Mouse (Mus musculus) liver, embryonic 14.5 days (tissue): Measurements from ENCODE around the gene Syne3. TPM values are rescaled to one million over a fixed set of nuclear protein-coding genes. Genes with fewer than 3 reads are reported as not detected.
A peak's percentile ranks its signal among the peaks of the same experiment; 100 is the strongest.

Source experiments
- ATAC-seq: fragments of 200-750 bp; cut with Nextera tagmentation; 2 replicates; pipeline ENCODE4 v1.8.0; 2017; ENCODE audit warnings: moderate number of reproducible peaks, mild to moderate bottlenecking, moderate library complexity; ENCODE audit not compliant: insufficient read depth
- DNase-seq, 3 experiments: peaks; one replicate each; pipeline ENCODE4 v3.0.0-alpha.2; 2012 to 2013; ENCODE audit warnings: low read depth in 3 of 3, low spot score in 3 of 3
- H3K27ac ChIP-seq: fragments of 300-500 bp; sonication (generic); 2 replicates; pipeline ENCODE4 v1.5.1; 2014; ENCODE audit warnings: moderate library complexity, mild to moderate bottlenecking, control low read depth, inconsistent platforms
- H3K27me3 ChIP-seq: fragments of 300-500 bp; sonication (generic); 2 replicates; pipeline ENCODE4 v1.6.1; 2014; ENCODE audit warnings: mild to moderate bottlenecking, low read length, moderate library complexity; ENCODE audit not compliant: control insufficient read depth, insufficient read depth
- H3K36me3 ChIP-seq: fragments of 300-500 bp; sonication (generic); replicated peaks from 2 replicates; pipeline ENCODE4 v1.6.1; 2014; ENCODE audit warnings: low read depth; ENCODE audit not compliant: control insufficient read depth, insufficient read depth
- H3K4me1 ChIP-seq, 2 experiments: fragments of 200-500 bp in 1 of 2; fragments of 300-500 bp in 1 of 2; sonication (generic) in 1 of 2; replicated peaks; 2 replicates each; pipeline ENCODE4 v1.6.1; 2012 to 2014; ENCODE audit warnings: antibody characterized with exemption in 1 of 2, inconsistent platforms in 1 of 2, low read length in 1 of 2; ENCODE audit not compliant: control insufficient read depth in 2 of 2, insufficient read depth in 2 of 2
- H3K4me2 ChIP-seq: fragments of 300-500 bp; sonication (generic); 2 replicates; pipeline ENCODE4 v1.6.1; 2014; ENCODE audit warnings: low read depth, mild to moderate bottlenecking, control low read depth, moderate library complexity
- H3K4me3 ChIP-seq, 2 experiments: fragments of 200-500 bp in 1 of 2; fragments of 300-500 bp in 1 of 2; sonication (generic) in 1 of 2; 2 replicates each; pipeline ENCODE4 v1.5.1; 2012 to 2014; ENCODE audit warnings: low read depth in 2 of 2, low read length in 2 of 2, mild to moderate bottlenecking in 2 of 2, control low read depth in 1 of 2, inconsistent platforms in 1 of 2, moderate library complexity in 1 of 2; ENCODE audit not compliant: insufficient read depth in 1 of 2
- H3K9ac ChIP-seq: fragments of 300-500 bp; sonication (generic); replicated peaks from 2 replicates; pipeline ENCODE4 v1.6.1; 2014; ENCODE audit warnings: mild to moderate bottlenecking, control low read depth, moderate library complexity
- H3K9me3 ChIP-seq: fragments of 300-500 bp; sonication (generic); 2 replicates; pipeline ENCODE4 v1.6.1; 2016; ENCODE audit warnings: low read length, mixed read lengths; ENCODE audit not compliant: control insufficient read depth
- CTCF ChIP-seq: IDR thresholded peaks from 2 replicates; pipeline ENCODE4 v1.5.1; 2016; ENCODE audit warnings: antibody characterized with exemption, low read depth, control low read depth
- EP300 ChIP-seq: IDR thresholded peaks from 2 replicates; pipeline ENCODE4 v1.6.1; 2016; ENCODE audit warnings: antibody characterized with exemption, low read depth
- WGBS: fragments of 180-500 bp; shearing (Covaris S2); extraction: QIAGEN DNeasy Blood & Tissue Kit; methylation state at CpG from one replicate; pipeline ENCODE4 v1.1.7; 2014; ENCODE audit not compliant: insufficient replicate concordance; 5-methylcytosine and 5-hydroxymethylcytosine counted together
- polyA plus RNA-seq, 2 experiments: library from polyadenylated mRNA; depleted of rRNA in 1 of 2; stranded (reverse) in 1 of 2; unstranded in 1 of 2; fragments of >200 nt; fragmentation: Nextera tagmentation in 1 of 2; extraction: Ambion mirVana in 1 of 2; gene quantifications; 2 replicates each; pipeline versions ENCODE4 v1.2.1 to v1.2.3; 2012 to 2014

The Syne3 gene
- polyA plus RNA-seq (2012; rRNA removed) (1.7 and 2.2 TPM in 2 replicates), polyA plus RNA-seq (2014; fragmentation: Nextera tagmentation; extraction: Ambion mirVana) (1.6 and 1.7 TPM in 2 replicates)

DNA sequence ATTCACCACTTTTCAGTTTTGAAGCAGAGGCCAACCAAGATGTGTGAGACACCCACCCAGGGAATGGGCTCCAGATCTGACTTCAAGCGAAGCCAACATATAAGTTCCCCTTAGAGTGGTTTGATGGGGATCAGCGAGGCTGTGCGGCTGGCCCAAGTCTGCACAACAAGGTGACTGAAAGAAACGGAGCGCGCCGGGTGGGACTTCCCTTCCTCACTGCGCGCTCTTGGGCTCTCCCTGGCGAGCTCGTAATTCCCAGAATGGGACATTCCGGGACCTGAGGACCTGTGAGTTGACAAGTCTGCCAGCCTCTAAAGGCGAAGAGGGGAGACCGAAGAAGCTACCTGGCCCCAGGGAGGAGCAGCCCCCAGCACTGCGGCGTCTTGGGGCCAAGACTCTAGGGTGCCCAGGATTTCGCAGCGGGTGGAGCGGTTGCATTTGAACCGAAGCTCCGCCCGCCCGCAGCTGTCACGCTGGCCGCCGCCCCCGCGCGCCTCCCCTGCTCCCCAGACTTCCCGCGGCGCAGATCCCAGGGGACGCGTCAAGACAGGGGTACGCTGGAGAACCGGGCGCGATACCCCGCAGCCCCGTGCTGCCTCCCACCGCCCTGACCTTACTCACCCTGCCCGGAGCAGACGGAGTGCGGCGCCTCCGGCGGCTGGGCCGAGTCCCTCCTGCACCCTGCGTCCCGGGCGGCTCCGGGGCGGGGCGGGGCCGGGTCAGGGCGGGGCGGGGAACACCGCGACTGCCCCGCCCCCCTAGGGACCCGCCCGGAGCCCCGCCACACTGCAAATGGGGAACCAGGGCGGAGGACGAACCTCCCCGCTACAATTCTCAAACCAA, at the start of gene Syne3:
Gene Syne3 (minus strand): TSS at position 440 of the 843 bp plus-strand sequence.
- peak within 1 kb of the TSS; percentile 87 for H3K27ac ChIP-seq
- peak; percentile 21 for TF ChIP-seq CTCF
- TF ChIP-seq EP300: no peak
- H3K9ac ChIP-seq: peak within 1 kb of the TSS; percentile 71
- peak within 1 kb of the TSS; percentile 61 to 81 for H3K4me3 ChIP-seq
- H3K4me1 ChIP-seq: peaks cover 43 to 61% of the 10 kb centered on the region in 2 experiments
- peak in 2 of 3 experiments; percentile 68 to 73 for DNase-seq
- no peaks in the 10 kb centered on the region for H3K36me3 ChIP-seq
- peak within 1 kb of the TSS; percentile 92 for H3K4me2 ChIP-seq
- H3K9me3 ChIP-seq: no peaks in the 10 kb centered on the region
- ATAC-seq: peak; percentile 93
- no peaks in the 10 kb centered on the region for H3K27me3 ChIP-seq
- WGBS: under 1% methylated on average over 65 of the region's 66 CpGs

GRCm38 (mm10) chr12:105055308-105055707, 45.7 kb upstream of the Syne3 start:
- Histone ChIP-seq H3K9ac (no peak overlapping the region), H3K9me3 (no peaks in the 10 kb centered on the region), H3K4me2 (no peak overlapping the region), H3K4me1 (no peaks in the 10 kb centered on the region), H3K36me3 (peaks cover 3% of the 10 kb centered on the region; the same call in 1 of the 2 replicates), H3K27me3 (no peaks in the 10 kb centered on the region), H3K27ac (no peak overlapping the region), H3K4me3 (no peak overlapping the region)
- ATAC-seq: 0 out of 2 replicates have a peak, but pooled peaks have one; percentile 22
- no peak for DNase-seq
- TF ChIP-seq EP300: no peak
- WGBS: 78% methylated on average over 6 of the region's 6 CpGs

GRCm38 (mm10) chr12:105054041-105054440, 44.4 kb upstream of the Syne3 start:
- no peaks in the 10 kb centered on the region for H3K4me1 ChIP-seq

DNA sequence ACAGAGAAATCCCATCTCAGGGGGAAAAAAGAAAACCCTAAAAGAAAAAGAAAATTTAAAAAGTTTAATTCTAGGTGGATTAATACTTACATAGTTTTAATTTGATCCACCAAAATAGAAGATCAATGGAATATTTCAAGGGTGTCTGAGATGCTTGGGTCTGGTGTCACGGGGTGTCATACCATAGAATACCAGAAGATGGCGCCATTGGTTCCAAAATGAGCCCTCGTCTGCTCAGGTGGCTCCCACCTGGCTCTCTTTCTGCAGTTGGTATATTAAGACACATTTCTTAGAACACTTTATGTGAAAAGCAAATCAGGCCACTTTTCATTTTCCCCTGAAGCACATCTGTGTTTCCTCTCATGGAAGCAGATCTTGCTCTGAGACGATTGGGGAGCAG, 41.3 kb upstream of the Syne3 start:
- H3K4me2 ChIP-seq: no peak overlapping the region
- H3K27ac ChIP-seq: no peak overlapping the region; the same call in 1 of the 2 replicates
- TF ChIP-seq CTCF (peak; percentile 84), EP300 (no peak)
- H3K4me1 ChIP-seq: no peaks in the 10 kb centered on the region
- H3K9me3 ChIP-seq: no peaks in the 10 kb centered on the region
- H3K27me3 ChIP-seq: no peaks in the 10 kb centered on the region
- H3K36me3 ChIP-seq: peaks cover 10% of the 10 kb centered on the region
- no peak overlapping the region for H3K4me3 ChIP-seq
- H3K9ac ChIP-seq: no peak overlapping the region
- no peak for DNase-seq
- WGBS: 17% methylated on average over 4 of the region's 4 CpGs
- ATAC-seq: no peak

More at GRCm38 (mm10) chr12:105054041-105054440, 44.4 kb upstream of the Syne3 start:
- Histone ChIP-seq H3K36me3 (peaks cover 3% of the 10 kb centered on the region; the same call in 1 of the 2 replicates), H3K9me3 (no peaks in the 10 kb centered on the region), H3K4me3 (no peak overlapping the region), H3K4me2 (no peak overlapping the region), H3K27me3 (no peaks in the 10 kb centered on the region), H3K27ac (no peak overlapping the region), H3K9ac (no peak overlapping the region)
- no peak for DNase-seq
- TF ChIP-seq CTCF (no peak), EP300 (no peak)
- ATAC-seq: no peak
- WGBS: 87% methylated on average over 15 of the region's 15 CpGs

- Histone ChIP-seq H3K36me3 (peaks cover 18% of the 10 kb centered on the region), H3K27ac (no peak overlapping the region), H3K4me3 (no peak overlapping the region), H3K9me3 (no peaks in the 10 kb centered on the region), H3K9ac (no peak overlapping the region), H3K4me1 (no peaks in the 10 kb centered on the region), H3K4me2 (no peak overlapping the region), H3K27me3 (no peaks in the 10 kb centered on the region)
- ATAC-seq: no peak
- WGBS: 73% methylated on average over 12 of the region's 12 CpGs
- DNase-seq: no peak
- TF ChIP-seq EP300 (no peak), CTCF (no peak)
Measured at GRCm38 (mm10) chr12:105049813-105050212, 40.2 kb upstream of the Syne3 start.
